Mouse (Mus musculus): ENCODE measurements at regions not wholly inside any gene's neighbourhood (a gene's known extent, or its start where the extent isn't known, plus 50 kb on each side); places are given as distances from the start of the nearest gene placed in this dataset.
"Not testable (repeated sequence)": the region's sequence is repeated elsewhere in the genome, so short reads cannot be mapped to it uniquely, and the experiment has no call there.

DNA sequence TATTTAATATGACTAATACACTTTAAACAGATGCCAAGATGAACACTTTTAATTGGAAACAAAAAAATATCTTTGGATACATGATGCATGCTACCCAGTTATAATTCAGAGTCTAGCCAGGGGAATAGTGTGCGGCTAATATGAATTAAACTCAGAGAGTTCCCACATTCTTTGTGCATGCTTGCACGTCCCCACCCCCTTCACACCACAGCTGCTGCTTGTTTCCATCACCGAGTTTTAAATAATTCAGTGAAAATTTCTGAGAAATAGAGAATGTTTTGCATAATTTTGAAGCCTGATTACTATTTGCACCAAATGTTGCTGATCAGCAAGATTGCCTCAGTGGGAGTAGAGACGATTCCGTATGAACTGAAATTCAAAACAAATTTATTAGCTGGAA, 325.1 kb downstream of the Pros1 start:
- no peak for TF ChIP-seq CTCF (IDR thresholded peaks at IDR 0.05)
- H3K27ac ChIP-seq (ENCODE audit: low read depth, low read length): no peak overlapping the region
- H3K4me1 ChIP-seq (ENCODE audit: insufficient read depth, low read length): no peaks in the 10 kb centered on the region
- no peak overlapping the region for H3K4me2 ChIP-seq (ENCODE audit: low read depth, low read length, poor library complexity, severe bottlenecking)
- H3K27me3 ChIP-seq (ENCODE audit: insufficient read depth, low read length): no peaks in the 10 kb centered on the region
- WGBS: 71% methylated on average over 5 of the region's 5 CpGs
- ATAC-seq (ENCODE audit: low FRiP score): no peak
- H3K4me3 ChIP-seq (ENCODE audit: low read depth, low read length): no peak overlapping the region
- no peaks in the 10 kb centered on the region for H3K36me3 ChIP-seq (ENCODE audit: insufficient read depth, low read length)
- H3K9me3 ChIP-seq (ENCODE audit: low read length): no peaks in the 10 kb centered on the region
- no peak overlapping the region for H3K9ac ChIP-seq (replicated peaks; ENCODE audit: low read length, poor library complexity, severe bottlenecking)
- DNase-seq (ENCODE audit: low spot score): peak; percentile 6

GRCm38 (mm10) chr16:63191181-63191580, 337.1 kb downstream of the Pros1 start:
- WGBS: 64% methylated on average over 6 of the region's 6 CpGs
- Histone ChIP-seq H3K36me3 (ENCODE audit: insufficient read depth, low read length) (no peaks in the 10 kb centered on the region), H3K4me2 (ENCODE audit: low read depth, low read length, poor library complexity, severe bottlenecking) (no peak overlapping the region), H3K9me3 (ENCODE audit: low read length) (no peaks in the 10 kb centered on the region), H3K27ac (ENCODE audit: low read depth, low read length) (no peak overlapping the region), H3K4me1 (ENCODE audit: insufficient read depth, low read length) (no peaks in the 10 kb centered on the region), H3K4me3 (ENCODE audit: low read depth, low read length) (no peak overlapping the region), H3K9ac (replicated peaks; ENCODE audit: low read length, poor library complexity, severe bottlenecking) (no peak overlapping the region), H3K27me3 (ENCODE audit: insufficient read depth, low read length) (no peaks in the 10 kb centered on the region)
- DNase-seq (ENCODE audit: low spot score) (no peak), ATAC-seq (ENCODE audit: low FRiP score) (no peak)
- no peak for TF ChIP-seq CTCF (IDR thresholded peaks at IDR 0.05)

DNA sequence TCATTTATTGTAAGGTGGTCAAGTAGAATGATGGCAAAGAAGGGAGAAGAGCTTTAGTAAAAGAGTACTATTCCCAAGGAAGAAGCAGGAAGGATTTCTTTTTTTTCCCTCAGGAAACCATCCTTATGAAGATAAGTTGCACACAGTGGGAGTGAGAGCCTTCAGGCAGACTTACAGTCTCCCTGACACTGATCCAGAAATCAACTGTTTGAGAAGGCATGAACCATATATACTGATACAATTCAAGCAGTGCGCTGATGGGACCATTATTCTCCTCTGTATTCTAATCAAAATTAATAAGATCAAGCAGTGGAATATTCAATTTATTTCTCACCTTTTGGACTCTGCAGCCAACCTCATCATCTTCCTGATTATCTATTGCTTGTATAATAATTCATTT, 337.5 kb downstream of the Pros1 start:
- Histone ChIP-seq H3K9me3 (ENCODE audit: low read length) (no peaks in the 10 kb centered on the region), H3K27ac (ENCODE audit: low read depth, low read length) (no peak overlapping the region), H3K4me1 (ENCODE audit: insufficient read depth, low read length) (no peaks in the 10 kb centered on the region), H3K36me3 (ENCODE audit: insufficient read depth, low read length) (no peaks in the 10 kb centered on the region), H3K27me3 (ENCODE audit: insufficient read depth, low read length) (no peaks in the 10 kb centered on the region), H3K4me2 (ENCODE audit: low read depth, low read length, poor library complexity, severe bottlenecking) (no peak overlapping the region), H3K4me3 (ENCODE audit: low read depth, low read length) (no peak overlapping the region), H3K9ac (replicated peaks; ENCODE audit: low read length, poor library complexity, severe bottlenecking) (no peak overlapping the region)
- WGBS: 73% methylated on average over 1 of the region's 1 CpGs
- ATAC-seq (ENCODE audit: low FRiP score) (no peak), DNase-seq (ENCODE audit: low spot score) (no peak)
- TF ChIP-seq CTCF (IDR thresholded peaks at IDR 0.05): no peak

DNA sequence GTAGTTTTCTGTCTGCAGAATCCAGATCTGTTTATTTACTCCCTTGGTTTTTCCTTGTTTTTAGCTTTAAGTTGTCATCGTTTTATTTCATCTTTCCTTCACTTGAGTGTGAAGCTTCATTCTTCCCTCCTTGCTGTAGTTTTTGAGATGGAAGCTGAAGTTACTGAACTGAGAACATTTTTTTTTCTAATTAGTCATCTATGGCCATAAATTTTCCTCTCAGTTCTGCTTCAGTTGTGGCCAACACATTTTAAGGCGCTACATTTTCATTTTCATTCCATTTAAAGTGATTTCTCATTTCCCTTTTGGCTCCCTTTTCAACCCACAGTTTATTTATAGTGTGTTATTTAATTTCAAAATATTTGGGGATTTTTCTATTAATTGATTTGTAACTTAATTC, 340.5 kb downstream of the Pros1 start:
- Histone ChIP-seq H3K36me3 (ENCODE audit: insufficient read depth, low read length) (no peaks in the 10 kb centered on the region), H3K9me3 (ENCODE audit: low read length) (no peaks in the 10 kb centered on the region), H3K4me3 (ENCODE audit: low read depth, low read length) (no peak overlapping the region), H3K4me1 (ENCODE audit: insufficient read depth, low read length) (no peaks in the 10 kb centered on the region), H3K9ac (replicated peaks; ENCODE audit: low read length, poor library complexity, severe bottlenecking) (no peak overlapping the region), H3K27ac (ENCODE audit: low read depth, low read length) (no peak overlapping the region), H3K27me3 (ENCODE audit: insufficient read depth, low read length) (no peaks in the 10 kb centered on the region), H3K4me2 (ENCODE audit: low read depth, low read length, poor library complexity, severe bottlenecking) (no peak overlapping the region)
- ATAC-seq (ENCODE audit: low FRiP score): no peak
- no peak for DNase-seq (ENCODE audit: low spot score)
- no peak for TF ChIP-seq CTCF (IDR thresholded peaks at IDR 0.05)
- 88% methylated on average over 2 of the region's 2 CpGs for WGBS

DNA sequence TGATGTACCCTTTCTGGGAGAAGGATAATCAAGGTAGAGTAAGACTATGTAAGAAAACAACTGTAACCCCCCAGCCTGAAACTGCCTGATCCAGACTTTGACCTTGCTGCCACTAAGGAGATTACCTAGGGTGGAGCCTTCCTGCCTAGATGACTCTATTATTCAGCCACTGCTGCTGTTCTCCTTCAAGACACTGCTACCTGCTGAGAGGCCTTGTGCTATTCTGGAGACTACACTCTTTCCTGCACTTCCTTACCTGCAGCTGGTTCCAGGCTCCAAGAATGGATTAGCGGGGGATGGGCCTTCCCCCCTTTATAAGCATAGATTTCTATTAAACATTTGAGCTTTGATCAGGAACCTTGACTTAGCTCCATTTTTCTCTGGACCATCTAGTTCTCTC, 359.4 kb downstream of the Pros1 start:
- not testable (repeated sequence) for DNase-seq (ENCODE audit: low spot score); H3K4me3 ChIP-seq (ENCODE audit: low read depth, low read length); H3K9ac ChIP-seq (replicated peaks; ENCODE audit: low read length, poor library complexity, severe bottlenecking); H3K9me3 ChIP-seq (ENCODE audit: low read length); H3K36me3 ChIP-seq (ENCODE audit: insufficient read depth, low read length); H3K27me3 ChIP-seq (ENCODE audit: insufficient read depth, low read length); H3K27ac ChIP-seq (ENCODE audit: low read depth, low read length); H3K4me2 ChIP-seq (ENCODE audit: low read depth, low read length, poor library complexity, severe bottlenecking); H3K4me1 ChIP-seq (ENCODE audit: insufficient read depth, low read length); ATAC-seq (ENCODE audit: low FRiP score)
- WGBS: 93% methylated on average over 1 of the region's 1 CpGs

- Histone ChIP-seq H3K27me3 (ENCODE audit: insufficient read depth, low read length) (no peaks in the 10 kb centered on the region), H3K4me3 (ENCODE audit: low read depth, low read length) (no peak overlapping the region), H3K9ac (replicated peaks; ENCODE audit: low read length, poor library complexity, severe bottlenecking) (no peak overlapping the region), H3K4me1 (ENCODE audit: insufficient read depth, low read length) (no peaks in the 10 kb centered on the region), H3K4me2 (ENCODE audit: low read depth, low read length, poor library complexity, severe bottlenecking) (no peak overlapping the region), H3K9me3 (ENCODE audit: low read length) (no peaks in the 10 kb centered on the region), H3K36me3 (ENCODE audit: insufficient read depth, low read length) (no peaks in the 10 kb centered on the region), H3K27ac (ENCODE audit: low read depth, low read length) (no peak overlapping the region)
- 64% methylated on average over 10 of the region's 10 CpGs for WGBS
- TF ChIP-seq CTCF (IDR thresholded peaks at IDR 0.05): no peak
- ATAC-seq (ENCODE audit: low FRiP score) (no peak; the same call in 1 of the 2 replicates), DNase-seq (ENCODE audit: low spot score) (peak; percentile 50)
Measured at GRCm38 (mm10) chr16:63220228-63220879, 366.2 kb downstream of the Pros1 start.

All from midbrain, postnatal 0 days (tissue).